9 mouse cellular contexts compared by ENCODE assay signal in genomic region chr2:26525355-26526018, GRCm38 (mm10). TPM values are rescaled to one million over a fixed set of nuclear protein-coding genes. Genes with fewer than 3 reads are reported as not detected.
DNase-seq lines count a peak whose midpoint lies in the region; ATAC-seq lines count a peak whose summit lies in the region.
"Had no signal": no experiment of that assay in that cellular context is flagged by ENCODE, and none has a peak within 500 bp of the region (broad histone marks: within the 10 kb centered on the region; RNA-seq: fewer than 3 reads in every experiment).

No protein-coding gene starts in this region.

- H3K4me2 ChIP-seq in hindbrain, embryonic 13.5 days, result no peak overlapping the region

- peak; percentile 51 for DNase-seq in retina, postnatal 1 day
- DNase-seq in retina, embryonic 14.5 days (ENCODE audit: low spot score), result no peak
- DNase-seq in frontal cortex, postnatal 36 days (ENCODE audit: low spot score in 2 of 2), result peak; percentile 65 to 76
- peak; percentile 50 for DNase-seq in liver
- peak; percentile 61 for DNase-seq in right cerebral cortex, postnatal 14 days
- DNase-seq in ovary, postnatal 36 days (ENCODE audit: low spot score), result no peak
- no peak for DNase-seq in thymus, postnatal 10 days (ENCODE audit: low spot score in 2 of 2)

- peaks cover 22% of the 10 kb centered on the region for H3K4me1 ChIP-seq in hindbrain, embryonic 13.5 days (replicated peaks)

- ATAC-seq in hindbrain, embryonic 13.5 days (ENCODE audit: low FRiP score), result 0 out of 2 replicates have a peak, but pooled peaks have one; percentile 39

- H3K27me3 ChIP-seq in hindbrain, embryonic 13.5 days, result no peaks in the 10 kb centered on the region

- H3K9ac ChIP-seq in hindbrain, embryonic 13.5 days, result no peak overlapping the region

- 38% methylated on average over 9 of the region's 9 CpGs for WGBS in hindbrain, embryonic 13.5 days

- peak overlapping the region; percentile 64 for H3K27ac ChIP-seq in hindbrain, embryonic 13.5 days

- no peaks in the 10 kb centered on the region for H3K36me3 ChIP-seq in hindbrain, embryonic 13.5 days

- no peaks in the 10 kb centered on the region for H3K9me3 ChIP-seq in hindbrain, embryonic 13.5 days

- H3K4me3 ChIP-seq in hindbrain, embryonic 13.5 days, result no peak overlapping the region
- H3K4me3 ChIP-seq: megakaryocyte, embryonic 14.5 days had no signal

RNA-seq across cellular contexts. Expression of gene Notch1, which starts 9.0 kb away (rescaled TPM):
- 17.5 and 19.2 TPM in 2 replicates for polyA plus RNA-seq in hindbrain, embryonic 13.5 days (2015; fragmentation: Nextera tagmentation; extraction: Ambion mirVana)

RNA-seq across cellular contexts. Expression of gene Egfl7, which starts 54.3 kb away (rescaled TPM):
- 72.2 and 78.9 TPM in 2 replicates for polyA plus RNA-seq in hindbrain, embryonic 13.5 days (2015; fragmentation: Nextera tagmentation; extraction: Ambion mirVana)

Comparison
In these comparisons a context has a peak if more than half of its experiments do, and no peak if none do; other contexts are left out.
1. DNase-seq: peak in retina, postnatal 1 day (single experiment), frontal cortex, postnatal 36 days (2 of 2), liver (single experiment) and right cerebral cortex, postnatal 14 days (single experiment); none in retina, embryonic 14.5 days (single experiment), ovary, postnatal 36 days (single experiment) and thymus, postnatal 10 days (0 of 2).